Mouse (Mus musculus) lung, postnatal 0 days (tissue): Measurements from ENCODE around the gene Dck.

Source experiments
- CTCF ChIP-seq: IDR thresholded peaks from 2 replicates; pipeline ENCODE4 v1.5.1; 2016; ENCODE audit warnings: antibody characterized with exemption, mild to moderate bottlenecking
- EP300 ChIP-seq: IDR thresholded peaks from 2 replicates; pipeline ENCODE4 v1.6.1; 2016; ENCODE audit warnings: antibody characterized with exemption, mild to moderate bottlenecking, control low read depth

DNA sequence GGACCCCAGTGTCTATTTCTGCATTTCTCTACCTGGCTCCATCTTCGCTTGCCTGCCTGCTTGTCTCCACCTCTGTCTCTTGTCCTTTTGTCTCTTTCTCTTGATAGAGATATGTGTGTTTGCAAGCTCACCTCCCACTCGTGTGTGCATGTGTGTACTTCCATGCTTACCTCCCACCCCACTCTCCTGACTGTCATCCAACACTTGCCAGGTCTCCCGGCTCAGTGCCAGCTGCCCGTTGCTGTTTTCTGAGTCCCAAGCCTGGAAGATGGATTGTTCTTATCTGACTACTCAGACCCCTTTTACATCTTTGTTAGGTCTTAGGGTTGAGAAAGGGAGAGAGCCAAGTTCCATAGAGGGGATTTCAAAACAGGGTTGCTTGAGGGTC is 42.6 kb upstream of the Dck start:
- no peak for TF ChIP-seq CTCF
- TF ChIP-seq EP300: no peak
